Mouse (Mus musculus) retina, postnatal 1 day (tissue): ENCODE results near the gene Ovol2.

Source experiments
- DNase-seq: peaks from one replicate; pipeline ENCODE4 v3.0.0-alpha.2; 2012

Ovol2 gene

GRCm38 (mm10) chr2:144311372-144311771, 20.6 kb downstream of the Ovol2 start:
- DNase-seq, result no peak

- DNase-seq, result no peak
These were observed 21.7 kb downstream of the Ovol2 start for GRCm38 (mm10) chr2:144310273-144310672.

GRCm38 (mm10) chr2:144308561-144308960, 23.4 kb downstream of the Ovol2 start:
- DNase-seq, result no peak

GRCm38 (mm10) chr2:144305721-144306294, 26.1 kb downstream of the Ovol2 start:
- no peak for DNase-seq

GRCm38 (mm10) chr2:144301101-144301500, 30.8 kb downstream of the Ovol2 start:
- no peak for DNase-seq

- DNase-seq, result no peak
These were observed 31.9 kb downstream of the Ovol2 start for GRCm38 (mm10) chr2:144299749-144300669.

GRCm38 (mm10) chr2:144295145-144295735, 36.7 kb downstream of the Ovol2 start:
- no peak for DNase-seq

- DNase-seq, result peak; percentile 53
These were observed 40.2 kb downstream of the Ovol2 start for GRCm38 (mm10) chr2:144291600-144292305.

- no peak for DNase-seq
These were observed 41.6 kb downstream of the Ovol2 start for GRCm38 (mm10) chr2:144290321-144290720.

- DNase-seq, result no peak
These were observed 50.5 kb downstream of the Ovol2 start for GRCm38 (mm10) chr2:144281417-144281816.

- DNase-seq, result no peak
These were observed 51.4 kb downstream of the Ovol2 start for GRCm38 (mm10) chr2:144280568-144280967.

GRCm38 (mm10) chr2:144279742-144280141, 52.2 kb downstream of the Ovol2 start:
- DNase-seq, result peak; percentile 57

- DNase-seq, result no peak
These were observed 55.1 kb downstream of the Ovol2 start for GRCm38 (mm10) chr2:144276885-144277284.

GRCm38 (mm10) chr2:144274741-144275140, 57.2 kb downstream of the Ovol2 start:
- DNase-seq, result no peak

- no peak for DNase-seq
These were observed 59.9 kb downstream of the Ovol2 start for GRCm38 (mm10) chr2:144272088-144272487.

GRCm38 (mm10) chr2:144270507-144271420, 61.2 kb downstream of the Ovol2 start, which contains the start of the genes Mgme1 and Snx5:
Gene Mgme1, plus strand, starts transcription at chr2:144270663.
Gene Snx5, minus strand, starts transcription at chr2:144270906.
- DNase-seq, result peak; percentile 96

GRCm38 (mm10) chr2:144269679-144270475, 62.1 kb downstream of the Ovol2 start:
- no peak for DNase-seq

- no peak for DNase-seq
These were observed 62.7 kb downstream of the Ovol2 start for GRCm38 (mm10) chr2:144269306-144269650.

GRCm38 (mm10) chr2:144268446-144269305, 63.3 kb downstream of the Ovol2 start:
- no peak for DNase-seq

GRCm38 (mm10) chr2:144267731-144268015, 64.3 kb downstream of the Ovol2 start:
- DNase-seq, result no peak
